Mouse (Mus musculus) cerebellum, adult 9-11 months (tissue): ENCODE measurements at regions not wholly inside any gene's neighbourhood (a gene's known extent, or its start where the extent isn't known, plus 50 kb on each side); places are given as distances from the start of the nearest gene placed in this dataset.
"Not testable (repeated sequence)": the region's sequence is repeated elsewhere in the genome, so short reads cannot be mapped to it uniquely, and the experiment has no call there.

Experiments used
- DNase-seq: peaks from one replicate; pipeline ENCODE4 v3.0.0; 2022

- DNase-seq, result peak; percentile 65
Observed at GRCm38 (mm10) chr7:111969198-111969887, 54.0 kb upstream of the Usp47 start.

- no peak for DNase-seq
Observed at GRCm38 (mm10) chr7:111968261-111968660, 55.0 kb upstream of the Usp47 start.

GRCm38 (mm10) chr7:111966716-111967115, 56.6 kb upstream of the Usp47 start:
- DNase-seq, result no peak

GRCm38 (mm10) chr7:111963969-111964368, 59.3 kb upstream of the Usp47 start:
- DNase-seq, result no peak

- no peak for DNase-seq
Observed at GRCm38 (mm10) chr7:111959977-111960376, 63.3 kb upstream of the Usp47 start.

- DNase-seq, result peak; percentile 4
Observed at GRCm38 (mm10) chr7:111956671-111957070, 66.6 kb upstream of the Usp47 start.

- no peak for DNase-seq
Observed at GRCm38 (mm10) chr7:111939631-111940030, 83.7 kb upstream of the Usp47 start.

- no peak for DNase-seq
Observed at GRCm38 (mm10) chr7:111937547-111937946, 85.8 kb upstream of the Usp47 start.

GRCm38 (mm10) chr7:111937102-111937501, 86.2 kb upstream of the Usp47 start:
- no peak for DNase-seq

GRCm38 (mm10) chr7:111932725-111933124, 90.6 kb upstream of the Usp47 start:
- DNase-seq, result no peak

GRCm38 (mm10) chr7:111919961-111920360, 103.3 kb upstream of the Usp47 start:
- no peak for DNase-seq

GRCm38 (mm10) chr7:111903741-111904231, 119.5 kb upstream of the Usp47 start:
- no peak for DNase-seq

- no peak for DNase-seq
Observed at GRCm38 (mm10) chr7:111897016-111897415, 117.2 kb upstream of the Galnt18 start.

GRCm38 (mm10) chr7:111896255-111896654, 116.5 kb upstream of the Galnt18 start:
- peak; percentile 89 for DNase-seq

GRCm38 (mm10) chr7:111882991-111883390, 103.2 kb upstream of the Galnt18 start:
- no peak for DNase-seq

- DNase-seq, result no peak
Observed at GRCm38 (mm10) chr7:111880067-111880675, 100.4 kb upstream of the Galnt18 start.

- DNase-seq, result no peak
Observed at GRCm38 (mm10) chr7:111877591-111877990, 97.8 kb upstream of the Galnt18 start.

GRCm38 (mm10) chr7:111875949-111876348, 96.2 kb upstream of the Galnt18 start:
- no peak for DNase-seq

GRCm38 (mm10) chr7:111869337-111869736, 89.6 kb upstream of the Galnt18 start:
- no peak for DNase-seq

- no peak for DNase-seq
Observed at GRCm38 (mm10) chr7:111863035-111863434, 83.3 kb upstream of the Galnt18 start.

GRCm38 (mm10) chr7:111858291-111858690, 78.5 kb upstream of the Galnt18 start:
- DNase-seq, result not testable (repeated sequence)

- no peak for DNase-seq
Observed at GRCm38 (mm10) chr7:111856977-111857376, 77.2 kb upstream of the Galnt18 start.

GRCm38 (mm10) chr7:111855309-111855708, 75.5 kb upstream of the Galnt18 start:
- DNase-seq, result no peak

GRCm38 (mm10) chr7:111846417-111846816, 66.6 kb upstream of the Galnt18 start:
- DNase-seq, result no peak

- DNase-seq, result no peak
Observed at GRCm38 (mm10) chr7:111843715-111844114, 63.9 kb upstream of the Galnt18 start.
